Mouse (Mus musculus) thymus, postnatal 10 days (tissue): ENCODE measurements around the gene C8b.

ENCODE experiments used
- DNase-seq, 2 experiments: peaks; one replicate each; pipeline ENCODE4 v3.0.0; 2021; ENCODE audit warnings: low spot score in 2 of 2

The C8b gene

GRCm38 (mm10) chr4:104766065-104766464 lies at the start of gene C8b:
C8b (plus strand) TSS chr4:104766317.
- no peak for DNase-seq

DNA sequence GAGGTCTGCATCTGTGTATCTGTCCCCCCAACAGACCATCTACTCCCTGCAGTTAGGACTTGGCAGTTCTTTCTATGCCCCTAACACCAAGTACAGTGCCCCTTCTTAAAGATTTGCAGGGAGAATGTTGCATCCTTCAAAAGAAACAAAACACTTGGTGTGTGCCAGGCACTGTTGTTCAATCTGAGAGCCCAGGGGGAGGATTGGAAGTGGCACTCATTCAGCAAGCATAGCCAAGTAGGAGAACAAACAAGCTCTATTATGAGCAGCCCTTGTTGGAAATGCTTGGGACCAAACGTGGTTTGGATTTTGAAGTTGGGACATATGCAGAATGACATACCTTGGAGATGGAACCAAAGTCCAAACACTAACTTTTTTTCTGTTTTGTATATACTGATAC lies 49.6 kb upstream of the C8b start:
- no peak for DNase-seq

DNA sequence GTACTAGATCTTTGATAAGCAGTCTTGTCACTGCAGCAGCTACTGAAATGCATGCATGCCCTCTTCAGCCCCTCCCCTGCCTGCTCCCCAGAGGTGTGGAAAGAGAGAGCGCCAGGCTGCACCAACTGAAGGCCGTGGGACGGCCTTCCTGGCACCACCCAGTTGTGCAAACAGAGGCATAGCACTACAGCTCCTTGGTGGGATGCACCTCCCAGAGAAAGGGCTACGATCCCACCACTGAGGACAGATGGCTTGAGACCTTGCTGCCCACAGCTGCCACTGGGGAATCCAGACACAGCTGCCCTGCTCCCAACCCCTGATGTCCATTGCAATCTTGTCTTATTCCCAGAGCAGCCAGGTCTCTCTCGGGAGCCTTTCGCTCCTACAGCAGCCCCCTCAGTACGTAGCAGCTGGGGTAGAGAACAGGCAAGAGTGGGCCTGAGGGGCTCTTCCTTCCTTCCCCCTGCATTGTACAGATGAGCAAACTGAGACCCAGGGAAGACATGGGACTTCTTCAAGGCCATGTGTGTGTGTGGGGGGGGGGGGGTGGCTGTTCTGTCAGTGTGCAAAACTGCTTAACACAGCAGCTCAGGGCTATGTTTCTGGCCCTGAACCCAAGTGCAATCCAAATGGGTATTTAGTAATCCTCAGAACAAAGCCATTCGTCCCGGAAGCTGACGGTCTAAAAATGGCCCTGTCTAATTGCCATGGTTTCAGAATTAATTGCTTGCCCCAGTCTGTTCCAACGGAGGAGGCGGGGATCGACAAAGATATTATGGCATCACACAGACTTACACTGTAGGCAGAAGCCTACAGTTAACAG lies 46.9 kb upstream of the C8b start:
- DNase-seq = no peak

- no peak for DNase-seq
Measured at GRCm38 (mm10) chr4:104723527-104724045, 42.5 kb upstream of the C8b start.

- no peak for DNase-seq
Measured at GRCm38 (mm10) chr4:104724258-104724657, 41.9 kb upstream of the C8b start.

DNA sequence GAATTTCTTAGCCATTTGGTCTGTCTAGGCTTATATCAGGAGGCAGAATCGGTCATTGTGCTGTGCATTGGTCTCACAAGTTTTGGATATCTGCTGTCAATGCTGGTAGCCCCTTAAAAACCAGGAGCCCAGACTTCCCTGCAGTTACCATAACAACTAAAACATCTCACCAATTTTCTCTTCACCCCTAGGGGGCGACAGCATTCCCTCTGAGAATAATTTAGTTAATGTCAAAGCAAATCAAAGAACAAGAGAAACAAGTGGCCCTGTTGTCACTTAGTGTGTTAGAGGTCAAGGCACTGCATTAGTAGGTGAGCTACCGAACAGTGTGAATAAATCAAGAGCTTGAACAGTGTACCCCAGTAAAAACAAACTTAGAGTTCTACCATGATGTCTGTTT lies 40.4 kb upstream of the C8b start:
- no peak for DNase-seq

DNA sequence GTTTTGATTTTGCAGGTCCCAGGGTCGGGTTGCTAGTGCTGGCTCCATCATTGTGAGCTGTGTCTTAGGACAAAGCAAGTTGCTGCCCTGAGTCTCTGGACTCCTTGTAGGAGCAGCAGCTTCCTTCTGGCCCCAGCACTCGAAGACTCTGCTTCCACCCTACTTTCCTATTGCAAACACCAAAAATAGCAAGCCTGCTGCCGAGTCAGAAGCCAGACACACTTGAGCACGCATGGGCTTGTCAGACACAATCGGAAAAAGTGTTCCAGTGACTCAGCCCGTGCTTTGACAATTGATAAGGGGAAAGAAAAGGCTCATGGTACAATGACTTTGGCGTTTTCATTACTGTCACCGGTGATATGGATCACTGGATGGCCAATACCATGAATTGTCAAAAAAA lies 36.9 kb upstream of the C8b start:
- no peak for DNase-seq

DNA sequence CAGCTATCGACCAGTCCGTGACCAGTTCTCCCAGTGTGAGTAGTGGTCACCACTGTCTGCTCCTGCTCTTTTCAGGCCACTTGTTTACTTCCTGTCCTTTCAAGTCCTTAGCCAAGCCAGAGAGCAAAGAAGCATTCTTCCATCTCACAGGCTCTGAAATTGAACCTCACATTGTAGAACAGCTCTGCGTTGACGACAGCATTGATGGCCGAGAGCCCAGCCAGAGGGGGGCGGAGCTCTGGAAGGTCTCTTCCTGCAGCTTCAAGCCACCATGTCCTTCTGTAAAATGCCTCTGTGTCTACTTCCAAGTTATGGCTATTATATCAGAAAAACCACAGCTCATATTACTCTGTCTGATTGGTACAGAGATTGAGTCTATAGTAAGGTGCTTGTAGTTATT lies 19.6 kb upstream of the C8b start:
- no peak for DNase-seq

GRCm38 (mm10) chr4:104754090-104754489 lies 12.0 kb upstream of the C8b start:
- DNase-seq = no peak

- DNase-seq = no peak
Measured at GRCm38 (mm10) chr4:104760878-104761624, 5.1 kb upstream of the C8b start.

- DNase-seq = no peak
Measured at GRCm38 (mm10) chr4:104768190-104768589, 2.1 kb downstream of the C8b start.

DNA sequence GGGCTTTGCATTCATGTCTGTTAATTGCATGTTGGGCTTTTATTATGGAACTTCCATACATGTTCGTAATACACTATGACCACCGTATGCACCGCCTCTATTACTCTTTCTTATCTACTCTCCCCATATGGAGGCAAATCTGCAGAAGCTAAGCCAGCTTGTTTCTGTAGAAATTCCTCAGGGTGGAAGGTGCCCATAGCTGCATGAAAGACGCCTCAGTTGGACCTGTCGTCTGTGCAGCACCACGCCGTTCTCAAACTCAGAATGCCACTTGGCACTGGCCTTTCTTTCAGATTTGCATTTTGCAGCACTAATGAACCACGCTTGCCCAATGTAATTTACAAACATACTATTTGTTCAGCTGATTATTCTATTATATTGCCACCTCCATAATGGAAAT lies 3.5 kb downstream of the C8b start:
- no peak for DNase-seq

DNA sequence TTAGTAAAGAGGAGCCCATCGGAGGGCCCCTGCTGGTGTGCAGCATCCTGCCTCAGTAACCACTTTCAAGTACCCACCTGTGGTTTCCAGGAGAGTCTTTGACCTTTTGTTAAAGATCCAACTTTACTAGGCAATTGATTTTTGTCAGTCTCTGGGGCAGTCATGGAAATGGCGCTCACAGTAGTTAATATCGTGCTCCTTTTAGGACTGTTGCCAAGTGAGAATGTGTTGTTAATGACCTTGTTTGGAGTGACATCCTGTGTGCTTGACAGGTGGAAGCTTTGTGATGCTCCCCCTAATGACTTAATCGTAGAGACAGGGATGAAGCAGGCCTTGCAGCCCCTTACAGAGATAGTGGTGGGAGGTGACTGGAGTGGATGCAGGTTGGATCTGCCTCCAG lies 4.2 kb downstream of the C8b start:
- DNase-seq = no peak

DNA sequence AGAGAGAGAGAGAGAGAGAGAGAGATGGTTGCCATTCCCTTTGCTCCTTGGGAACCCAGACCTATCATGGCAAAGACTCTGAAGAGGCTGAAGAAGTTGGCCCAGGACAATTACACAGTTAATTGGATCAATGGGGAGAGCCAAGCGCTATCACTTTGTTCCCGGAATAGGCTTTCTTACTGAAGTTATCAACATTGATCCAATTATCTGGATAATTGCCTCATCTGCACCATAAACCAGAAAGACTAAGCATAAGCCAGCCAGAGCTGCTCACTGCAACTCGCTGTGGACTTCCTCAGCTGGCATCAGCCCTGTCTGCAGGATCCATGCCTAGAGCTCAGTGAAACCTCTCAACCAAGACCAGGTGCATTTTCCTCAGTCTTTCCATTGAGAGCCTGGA lies 9.5 kb downstream of the C8b start:
- DNase-seq = no peak

DNA sequence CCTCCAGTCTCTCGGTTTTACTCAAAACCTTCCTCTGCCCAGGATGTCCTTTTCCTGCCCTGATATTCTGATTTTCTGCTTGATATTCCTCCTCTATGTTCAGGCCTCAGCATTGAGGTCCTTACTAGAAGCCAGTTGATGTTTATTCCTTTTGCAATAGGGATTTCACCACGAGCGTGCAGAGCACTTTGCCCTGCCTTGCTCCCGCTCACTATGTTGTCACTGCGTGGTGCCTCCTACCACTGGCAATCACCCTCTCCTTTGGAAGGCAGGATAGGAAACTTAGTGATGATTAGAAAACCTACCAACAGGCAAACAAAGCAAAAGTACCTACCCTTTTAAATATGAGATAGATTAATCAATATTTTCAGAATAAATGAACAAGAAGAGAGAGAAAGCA lies 13.3 kb downstream of the C8b start:
- no peak for DNase-seq

GRCm38 (mm10) chr4:104781441-104781840 lies 15.3 kb downstream of the C8b start:
- DNase-seq = no peak

DNA sequence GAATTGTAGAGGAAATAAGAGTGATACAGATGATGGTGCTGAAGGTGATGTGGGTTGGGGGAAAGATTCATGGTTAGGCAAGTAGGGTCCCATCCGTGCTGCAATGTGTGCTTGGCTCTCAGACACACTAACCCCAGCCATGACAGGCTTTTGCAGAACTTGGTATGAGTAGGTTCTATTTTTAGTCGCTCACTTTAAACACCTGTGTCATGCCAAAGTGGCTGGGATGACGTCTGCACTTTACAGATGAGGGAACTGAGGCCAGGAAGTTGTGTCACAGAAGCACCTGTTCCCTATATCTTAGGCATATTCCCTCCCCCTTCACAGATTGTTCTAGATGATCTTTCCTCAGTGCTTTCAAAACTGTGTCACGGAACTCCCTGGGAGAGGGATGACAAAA lies 16.2 kb downstream of the C8b start:
- no peak for DNase-seq

- no peak for DNase-seq
Measured at GRCm38 (mm10) chr4:104792111-104792510, 26.0 kb downstream of the C8b start.

DNA sequence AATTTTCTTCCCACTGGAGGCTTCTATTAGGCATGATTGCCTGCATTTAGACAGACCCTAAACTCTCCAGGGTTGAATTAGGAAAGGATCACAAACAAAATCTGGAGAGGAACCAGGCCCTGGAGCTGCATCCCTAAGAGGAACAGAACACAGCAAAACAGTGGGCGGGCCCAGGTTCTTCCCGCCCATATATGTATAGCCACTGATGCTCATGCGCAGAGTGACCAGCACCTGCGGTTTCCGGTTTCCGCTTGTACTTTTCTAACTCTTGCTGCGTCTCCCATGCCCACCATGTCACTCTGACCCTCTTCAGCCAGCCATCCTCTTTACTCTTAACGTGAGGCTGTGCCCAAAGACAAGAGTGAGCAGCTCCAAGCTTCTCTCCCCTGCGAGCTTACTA lies 32.8 kb downstream of the C8b start:
- DNase-seq = no peak

DNA sequence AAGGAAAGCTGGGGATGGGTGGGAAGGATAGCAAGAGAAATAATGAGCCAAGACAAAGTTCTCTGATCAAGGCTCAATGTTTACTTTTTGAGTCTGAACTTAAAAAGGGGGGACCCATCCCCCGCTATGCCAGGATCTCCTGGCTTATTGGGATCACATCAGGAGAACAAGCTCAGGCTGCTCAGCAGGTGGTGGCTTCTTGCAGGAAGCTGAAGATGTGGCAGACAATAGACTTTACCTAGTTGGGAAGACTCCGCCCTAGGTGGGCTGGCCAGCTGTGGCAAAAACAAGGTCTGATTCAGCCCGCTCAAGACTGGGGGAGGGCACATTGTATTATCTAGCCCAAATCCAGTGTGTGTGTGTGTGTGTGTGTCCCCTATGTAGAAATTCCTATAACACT lies 35.5 kb downstream of the C8b start:
- DNase-seq = no peak

GRCm38 (mm10) chr4:104804100-104804499 lies 38.0 kb downstream of the C8b start:
- no peak for DNase-seq

DNA sequence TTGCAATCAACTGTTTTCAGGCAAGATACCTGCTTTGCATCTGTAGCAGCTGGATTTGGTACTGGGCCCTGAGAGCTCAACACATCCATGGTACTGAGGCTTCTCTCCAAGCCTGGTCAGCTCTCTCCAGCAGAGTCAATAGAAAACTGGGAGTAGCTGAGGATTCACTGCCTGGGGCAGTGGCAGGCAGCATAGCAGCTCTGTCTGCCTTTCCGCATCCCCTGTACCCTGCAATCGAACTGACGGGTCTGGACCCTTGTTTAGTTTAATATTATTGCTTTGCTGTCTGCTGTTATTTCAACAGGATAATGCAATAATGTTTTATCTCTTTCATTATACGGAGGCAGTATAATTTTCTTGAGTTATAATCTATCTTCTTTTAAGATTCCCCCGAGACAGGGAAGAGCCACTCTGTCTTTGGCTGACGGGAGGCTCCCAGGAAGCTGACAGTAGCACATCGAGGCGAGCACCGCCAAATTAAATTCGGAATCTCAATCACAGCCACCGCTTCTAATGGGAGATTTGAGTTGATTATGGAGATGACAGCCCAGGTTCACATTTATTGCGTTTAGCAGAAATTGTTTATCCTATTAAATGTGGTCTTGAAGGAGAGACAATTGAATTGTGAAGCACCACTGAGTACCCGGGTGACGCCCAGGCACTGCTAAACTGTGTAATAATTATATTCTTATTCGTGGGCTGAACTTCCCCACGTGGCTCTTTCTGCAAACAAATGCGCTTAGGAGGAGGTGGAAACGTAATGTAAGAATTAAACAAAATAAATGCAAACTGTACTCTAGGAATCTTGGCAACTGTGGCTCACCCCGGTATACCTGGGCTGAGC lies 39.5 kb downstream of the C8b start:
- DNase-seq = no peak
